Mouse (Mus musculus) ZHBTc4 (cell line): ENCODE data around the gene Ptbp3.
"Not testable (repeated sequence)": the region's sequence is repeated elsewhere in the genome, so short reads cannot be mapped to it uniquely, and the experiment has no call there.

ENCODE experiments used
- DNase-seq: peaks from one replicate; pipeline ENCODE4 v3.0.0-alpha.2; 2011; ENCODE audit warnings: low read depth, low spot score

The Ptbp3 gene

DNA sequence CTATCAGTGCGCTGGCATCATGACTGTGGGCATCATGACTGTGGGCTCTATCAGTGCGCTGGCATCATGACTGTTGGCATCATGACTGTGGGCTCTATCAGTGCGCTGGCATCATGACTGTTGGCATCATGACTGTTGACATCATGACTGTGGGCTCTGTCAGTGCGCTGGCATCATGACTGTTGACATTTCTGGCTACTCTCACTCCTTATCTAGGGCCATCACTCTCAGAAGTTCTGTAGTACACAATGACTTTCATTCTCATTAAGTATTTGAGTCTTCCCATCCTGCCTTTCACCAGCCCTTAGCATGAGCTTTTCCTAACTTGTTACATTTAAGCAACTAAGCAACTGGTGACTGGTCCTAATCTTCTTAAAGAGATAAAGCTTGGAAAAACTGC lies 8.2 kb upstream of the Ptbp3 start:
- not testable (repeated sequence) for DNase-seq

DNA sequence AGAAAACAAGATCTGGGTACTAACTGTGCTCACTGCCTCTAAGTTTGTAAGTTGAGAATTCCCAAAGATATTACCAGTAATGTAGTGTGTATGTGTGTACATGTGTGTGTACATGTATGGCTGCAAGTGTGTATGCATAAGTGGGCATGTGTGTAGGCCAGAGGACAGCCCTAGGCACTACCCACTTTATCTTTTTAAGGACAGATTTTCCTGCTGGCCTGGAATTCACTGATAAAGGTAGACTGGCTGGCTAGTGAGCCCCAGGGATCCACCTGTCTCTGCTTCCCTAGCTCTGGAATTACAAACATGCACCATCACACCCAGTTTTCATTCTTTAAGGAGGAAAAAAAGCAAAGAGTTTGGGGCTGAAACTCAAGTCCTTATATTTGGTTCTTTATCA lies 6.0 kb upstream of the Ptbp3 start:
- DNase-seq = no peak

DNA sequence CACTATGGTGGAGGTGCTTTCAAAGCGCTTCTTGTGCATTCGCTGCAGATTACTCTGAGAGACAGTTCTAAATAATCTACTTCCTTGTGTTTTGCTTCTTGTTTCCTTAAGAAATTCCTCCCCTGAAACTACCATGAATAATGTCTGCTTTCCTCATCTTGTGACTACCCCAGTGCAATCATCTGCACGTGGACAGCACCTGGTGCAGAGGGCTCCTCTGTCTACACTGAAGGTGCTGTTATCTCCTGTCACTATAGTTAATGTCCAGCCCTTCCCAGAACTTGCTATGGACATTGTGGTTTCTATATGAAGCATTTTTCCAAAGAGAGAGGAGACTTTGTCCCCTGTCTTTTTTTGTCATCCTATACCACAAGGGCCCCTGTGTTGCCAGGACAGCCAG lies 4.4 kb upstream of the Ptbp3 start:
- no peak for DNase-seq

DNA sequence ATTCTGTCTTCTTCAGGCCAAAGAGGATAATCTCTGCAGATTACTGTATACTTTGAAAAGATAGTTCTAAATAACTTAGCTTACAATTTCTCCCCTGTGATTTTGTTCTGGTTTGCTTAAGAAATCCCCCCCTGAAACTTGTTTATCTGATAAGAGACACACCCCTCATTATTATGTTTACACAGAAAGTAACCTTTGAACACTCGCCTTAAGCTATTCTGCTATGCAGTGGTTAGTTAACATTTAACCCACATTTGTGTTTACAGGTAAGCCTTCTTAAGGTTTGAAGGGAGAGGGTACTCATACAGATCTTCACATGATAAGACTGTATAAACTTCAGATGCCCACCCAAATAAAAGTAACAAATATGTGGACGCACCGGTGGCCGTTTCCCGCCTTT lies 3.7 kb upstream of the Ptbp3 start:
- no peak for DNase-seq

DNA sequence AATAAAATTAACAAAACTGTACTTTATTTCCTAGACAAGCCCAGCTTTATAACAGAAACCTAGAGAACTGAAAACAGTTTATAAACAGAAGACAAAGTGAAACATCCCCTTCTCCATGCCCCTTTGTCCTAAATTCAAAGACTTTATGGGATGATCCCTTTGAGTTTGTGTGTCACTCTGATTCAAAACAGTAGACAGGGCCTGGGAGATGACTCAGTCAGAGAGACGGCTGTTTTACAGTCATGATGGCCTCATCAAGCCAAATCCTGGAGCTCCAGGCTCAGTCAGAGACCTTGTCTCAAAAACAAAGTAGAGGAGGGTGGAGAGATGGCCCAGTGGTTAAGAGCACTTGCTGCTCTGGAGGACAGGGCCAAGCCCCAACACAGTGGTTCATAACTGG lies 2.7 kb upstream of the Ptbp3 start:
- no peak for DNase-seq

GRCm38 (mm10) chr4:59549977-59550560 lies 905 bp upstream of the Ptbp3 start:
- DNase-seq = no peak

GRCm38 (mm10) chr4:59548560-59549174 lies 497 bp downstream of the Ptbp3 start:
- peak; percentile 65 for DNase-seq

GRCm38 (mm10) chr4:59548011-59548559 lies 1.1 kb downstream of the Ptbp3 start:
- DNase-seq = peak; percentile 4

DNA sequence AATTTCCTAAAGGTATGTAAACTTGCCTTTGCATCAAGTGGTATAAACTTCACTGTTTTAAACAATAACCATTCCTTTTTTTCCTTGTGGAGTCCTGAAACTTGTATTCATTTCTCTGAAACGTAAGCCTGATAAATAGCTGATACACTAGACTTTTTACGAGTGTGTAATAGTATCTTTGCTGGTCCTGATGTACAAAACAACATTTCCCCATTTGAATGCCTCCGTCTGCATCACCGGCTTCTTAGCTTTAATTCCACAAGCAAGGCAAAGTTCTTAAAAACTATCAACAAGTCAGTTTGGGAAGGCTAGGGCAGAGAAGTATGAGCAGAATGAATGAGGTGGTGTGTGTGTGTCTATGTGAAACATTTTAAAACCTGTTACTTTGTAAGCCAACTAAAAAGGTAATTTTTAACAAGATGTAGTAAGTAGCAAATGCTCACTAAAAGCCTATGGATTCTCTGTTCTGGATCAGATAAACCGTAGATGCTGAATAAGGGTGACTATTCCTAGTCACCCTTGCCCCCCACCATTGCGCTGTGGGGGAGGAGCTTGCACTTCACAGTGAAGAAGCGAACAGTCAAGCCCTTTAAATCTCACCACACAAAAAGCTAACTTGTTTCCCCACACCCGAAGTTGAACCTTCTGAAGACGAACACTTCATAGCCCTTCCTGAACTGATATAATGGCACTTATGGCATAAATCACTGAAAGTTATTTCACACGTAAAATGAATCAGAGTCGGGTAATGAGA lies 1.9 kb downstream of the Ptbp3 start:
- peak; percentile 18 for DNase-seq

DNA sequence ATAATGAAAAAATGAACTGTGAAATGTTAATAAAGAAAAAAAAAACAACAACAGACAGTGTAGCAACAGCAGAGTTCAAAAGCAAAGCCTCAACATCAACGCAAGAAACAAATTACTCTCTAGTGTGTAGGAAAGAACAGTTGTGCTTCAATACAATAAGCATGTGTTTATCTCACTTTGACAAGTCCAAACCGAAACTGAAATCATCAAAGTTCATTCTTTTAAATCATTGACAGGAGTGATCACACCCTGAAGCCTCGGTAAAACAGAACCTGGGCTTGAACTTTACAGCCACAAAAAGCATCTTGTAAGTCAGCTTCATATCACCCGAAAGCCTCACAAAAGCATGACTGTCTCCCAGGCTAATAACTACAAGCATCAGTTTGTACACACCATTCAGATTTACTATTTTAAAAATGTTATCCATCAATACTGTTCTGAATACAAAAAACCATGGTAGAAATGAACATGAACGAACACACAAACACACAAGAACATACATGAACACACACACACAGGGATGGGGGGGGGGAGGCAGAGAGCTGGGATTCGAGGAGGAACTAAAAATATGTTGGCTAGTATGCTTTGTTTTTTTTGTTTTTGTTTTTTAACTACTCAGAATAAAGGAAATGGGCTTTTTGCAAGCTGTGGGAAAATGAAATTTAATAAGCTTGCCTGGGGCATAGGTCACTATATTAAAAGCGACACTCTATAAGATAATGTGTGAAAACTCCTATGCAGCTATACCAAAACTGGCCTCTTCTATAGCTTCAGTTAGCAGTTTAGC lies 2.7 kb downstream of the Ptbp3 start:
- DNase-seq = no peak

GRCm38 (mm10) chr4:59544654-59545053 lies 4.5 kb downstream of the Ptbp3 start:
- DNase-seq = no peak

- DNase-seq = peak; percentile 33
Observed at GRCm38 (mm10) chr4:59543006-59543405, 6.2 kb downstream of the Ptbp3 start.

- DNase-seq = peak; percentile 70
Observed at GRCm38 (mm10) chr4:59536281-59536680, 12.9 kb downstream of the Ptbp3 start.

DNA sequence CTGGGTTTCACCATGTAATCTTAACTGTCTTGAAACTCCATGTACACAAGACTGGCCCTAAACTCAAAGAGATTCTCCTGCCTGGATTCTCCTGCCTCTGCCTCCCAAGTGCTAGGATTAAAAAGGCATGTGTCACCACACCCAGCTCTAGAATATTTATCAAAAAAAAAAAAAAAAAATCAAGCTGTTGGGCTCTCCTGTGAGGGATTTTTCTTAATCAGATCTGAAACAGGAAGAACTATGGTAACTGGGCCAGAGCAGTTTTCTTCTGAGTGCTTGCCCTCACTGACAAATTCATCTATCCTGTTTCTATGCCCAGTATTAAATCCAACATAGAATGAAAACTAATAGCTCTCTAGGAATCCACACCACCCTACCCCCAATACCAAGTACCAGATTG lies 13.5 kb downstream of the Ptbp3 start:
- DNase-seq = no peak

DNA sequence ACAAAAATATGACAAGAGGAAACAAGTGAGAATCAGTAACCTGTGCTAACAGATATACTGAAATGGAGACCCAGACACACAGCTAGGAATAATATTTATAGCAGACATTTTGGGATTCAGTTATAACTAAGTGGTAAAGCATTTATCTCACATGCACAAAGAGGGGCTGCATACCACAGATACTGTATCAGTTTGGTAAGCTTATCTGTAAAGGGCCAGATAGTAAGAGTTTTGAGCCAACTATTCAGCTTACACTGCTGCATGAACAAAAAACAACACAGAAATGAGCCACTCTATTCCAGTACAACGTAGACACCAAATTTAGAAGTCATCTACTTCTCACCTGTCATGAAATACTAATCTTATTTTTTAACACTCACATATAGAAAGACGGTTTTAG lies 15.9 kb downstream of the Ptbp3 start:
- no peak for DNase-seq

DNA sequence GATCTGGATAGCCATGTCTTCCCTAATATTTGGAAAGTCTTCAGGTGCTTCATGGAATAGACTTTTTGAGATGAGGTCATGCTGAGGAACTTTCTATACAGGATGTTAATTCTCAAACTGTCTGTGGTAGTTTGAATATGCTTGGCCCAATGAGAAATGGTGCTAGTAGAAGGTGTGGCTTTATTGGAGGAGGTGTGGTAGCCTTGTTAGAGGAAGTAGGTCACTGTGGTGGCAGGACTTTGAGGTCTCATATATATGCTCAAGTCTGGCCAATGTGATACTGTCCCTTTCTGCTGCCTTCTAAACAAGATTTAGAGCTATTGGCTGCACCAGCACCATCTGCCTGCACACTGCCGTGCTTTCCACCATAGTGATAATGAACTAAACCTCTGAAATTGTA lies 18.0 kb downstream of the Ptbp3 start:
- DNase-seq = no peak

- no peak for DNase-seq
Observed at GRCm38 (mm10) chr4:59527470-59527869, 21.7 kb downstream of the Ptbp3 start.

DNA sequence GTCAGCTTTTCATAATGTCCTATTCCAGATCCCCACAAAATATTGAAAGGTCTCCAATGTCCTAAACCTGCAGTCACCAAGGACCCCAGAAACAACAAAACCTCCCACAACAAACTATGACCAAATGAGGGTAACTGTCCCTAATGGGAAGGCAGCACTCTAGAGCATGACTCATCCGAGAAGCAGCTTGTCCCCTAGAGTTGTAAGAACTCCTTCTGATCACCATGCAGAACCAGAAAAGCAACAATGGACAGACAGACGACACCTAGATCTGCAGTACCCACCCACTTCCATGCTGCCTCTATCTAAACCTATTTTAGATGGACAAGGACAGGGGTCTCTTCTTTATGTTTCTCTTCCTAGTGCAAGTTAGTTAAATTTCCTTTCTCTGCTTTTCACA lies 22.4 kb downstream of the Ptbp3 start:
- no peak for DNase-seq

DNA sequence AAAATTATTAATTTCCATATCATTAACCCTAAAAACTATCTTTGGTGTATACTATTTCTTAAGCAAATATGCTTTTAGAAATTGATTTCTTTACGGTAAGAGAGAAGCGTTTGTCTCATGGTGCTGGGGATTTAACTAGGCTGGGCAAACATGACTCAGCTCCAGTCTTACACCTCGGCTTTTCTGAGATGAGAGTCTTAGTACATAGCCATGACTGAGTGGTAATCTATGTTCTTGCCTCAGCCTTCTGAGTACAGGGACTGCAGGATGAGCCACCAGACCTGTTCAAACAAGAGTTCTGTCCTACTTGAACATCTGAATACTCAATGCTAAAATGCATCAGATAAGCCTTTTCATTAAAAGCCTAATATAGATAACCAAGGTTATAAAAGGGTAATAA lies 24.3 kb downstream of the Ptbp3 start:
- DNase-seq = no peak

DNA sequence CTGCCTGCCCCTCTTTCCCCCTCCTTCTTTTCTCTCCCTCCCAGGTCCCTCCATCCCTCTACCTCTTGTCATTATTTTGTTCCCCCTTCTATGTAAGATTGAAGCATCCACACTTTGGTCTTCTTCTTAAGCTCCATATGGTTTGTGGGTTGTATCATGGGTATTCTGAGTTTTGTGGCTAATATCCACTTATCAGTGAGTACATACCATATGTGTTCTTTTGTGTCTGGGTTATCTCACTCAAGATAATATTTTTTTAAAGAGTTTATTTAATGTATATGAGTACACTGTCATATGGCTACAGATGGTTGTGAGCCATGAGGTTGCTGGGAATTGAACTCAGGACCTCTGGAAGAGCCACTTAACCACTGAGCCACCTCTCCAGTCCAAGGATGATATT lies 38.8 kb downstream of the Ptbp3 start:
- no peak for DNase-seq

- no peak for DNase-seq
Observed at GRCm38 (mm10) chr4:59509558-59509957, 39.6 kb downstream of the Ptbp3 start.

DNA sequence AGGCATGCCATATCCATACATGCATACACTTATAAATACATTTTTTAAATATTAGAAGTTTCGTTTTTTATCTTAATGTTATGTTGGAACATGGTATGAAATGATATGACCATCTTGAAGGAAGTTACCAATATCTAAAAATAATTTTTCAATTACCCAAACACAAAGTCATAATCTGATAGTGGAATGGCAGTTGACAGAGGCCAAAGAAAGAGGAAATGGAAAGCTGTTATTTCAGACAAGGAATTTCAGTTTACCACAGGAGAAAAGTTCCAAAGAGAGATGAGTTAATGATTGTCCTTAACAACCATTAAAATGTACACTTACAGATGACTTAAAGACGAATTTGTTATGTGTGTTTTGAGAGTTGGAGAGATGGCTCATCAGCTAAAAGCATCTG lies 41.4 kb downstream of the Ptbp3 start:
- no peak for DNase-seq
